Mouse (Mus musculus): Measurements from ENCODE around the gene Cux1. TPM values are rescaled to one million over a fixed set of nuclear protein-coding genes. Genes with fewer than 3 reads are reported as not detected.

Cux1 gene
- polyA plus RNA-seq, 1 experiment from 2014 or later: 130 TPM

- Histone ChIP-seq H3K4me1 (ENCODE audit: control insufficient read depth, insufficient read depth, low read length) (no peaks in the 10 kb centered on the region), H3K36me3 (ENCODE audit: control insufficient read depth, insufficient read depth, low read length) (no peaks in the 10 kb centered on the region), H3K27me3 (ENCODE audit: control insufficient read depth, insufficient read depth, low read length) (no peaks in the 10 kb centered on the region), H3K9me3 (ENCODE audit: control insufficient read depth, low read length) (no peaks in the 10 kb centered on the region), H3K9ac (ENCODE audit: low read length) (no peak overlapping the region), H3K4me2 (no peak overlapping the region), H3K4me3 (ENCODE audit: low read depth, low read length) (no peak overlapping the region), H3K27ac (ENCODE audit: low read depth, low read length) (no peak overlapping the region)
- DNase-seq (ENCODE audit: low spot score, missing footprints): no peak
- WGBS: 82% methylated on average over 13 of the region's 13 CpGs
- no peak for ATAC-seq (ENCODE audit: low FRiP score)
Measured at GRCm38 (mm10) chr5:136427772-136428497, 139.4 kb downstream of the Cux1 start.

GRCm38 (mm10) chr5:136427121-136427771, 140.0 kb downstream of the Cux1 start:
- WGBS: 74% methylated on average over 4 of the region's 4 CpGs
- H3K4me2 ChIP-seq: no peak overlapping the region
- no peak overlapping the region for H3K9ac ChIP-seq (ENCODE audit: low read length)
- no peaks in the 10 kb centered on the region for H3K36me3 ChIP-seq (ENCODE audit: control insufficient read depth, insufficient read depth, low read length)
- DNase-seq (ENCODE audit: low spot score, missing footprints): no peak
- no peak overlapping the region for H3K27ac ChIP-seq (ENCODE audit: low read depth, low read length)
- H3K27me3 ChIP-seq (ENCODE audit: control insufficient read depth, insufficient read depth, low read length): no peaks in the 10 kb centered on the region
- no peaks in the 10 kb centered on the region for H3K9me3 ChIP-seq (ENCODE audit: control insufficient read depth, low read length)
- ATAC-seq (ENCODE audit: low FRiP score): no peak
- H3K4me1 ChIP-seq (ENCODE audit: control insufficient read depth, insufficient read depth, low read length): no peaks in the 10 kb centered on the region
- no peak overlapping the region for H3K4me3 ChIP-seq (ENCODE audit: low read depth, low read length)

DNA sequence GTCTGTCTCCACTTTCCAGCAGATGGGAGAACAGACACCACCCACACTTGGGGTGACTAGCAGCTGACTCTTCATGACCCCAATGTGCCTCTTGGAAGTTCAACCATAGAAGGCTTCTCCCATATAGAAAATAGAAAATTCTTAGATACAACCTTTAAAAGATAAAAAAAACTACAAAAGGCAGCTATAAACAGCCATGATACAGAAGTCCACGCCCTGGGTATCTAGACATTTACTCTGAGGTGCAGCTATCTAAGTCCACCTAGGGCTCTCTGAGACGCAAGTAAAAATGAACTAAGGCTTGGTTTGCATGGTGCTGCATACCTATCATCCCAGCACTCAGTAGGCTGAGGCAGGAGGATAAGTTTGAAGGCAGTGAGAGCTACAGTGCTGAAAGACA, 144.3 kb downstream of the Cux1 start:
- no peak overlapping the region for H3K4me2 ChIP-seq
- H3K36me3 ChIP-seq (ENCODE audit: control insufficient read depth, insufficient read depth, low read length): no peaks in the 10 kb centered on the region
- H3K27ac ChIP-seq (ENCODE audit: low read depth, low read length): no peak overlapping the region
- no peaks in the 10 kb centered on the region for H3K27me3 ChIP-seq (ENCODE audit: control insufficient read depth, insufficient read depth, low read length)
- WGBS: 93% methylated on average over 2 of the region's 2 CpGs
- no peak for ATAC-seq (ENCODE audit: low FRiP score)
- H3K9me3 ChIP-seq (ENCODE audit: control insufficient read depth, low read length): no peaks in the 10 kb centered on the region
- no peak overlapping the region for H3K4me3 ChIP-seq (ENCODE audit: low read depth, low read length)
- H3K9ac ChIP-seq (ENCODE audit: low read length): no peak overlapping the region
- H3K4me1 ChIP-seq (ENCODE audit: control insufficient read depth, insufficient read depth, low read length): no peaks in the 10 kb centered on the region
- DNase-seq (ENCODE audit: low spot score, missing footprints): no peak

DNA sequence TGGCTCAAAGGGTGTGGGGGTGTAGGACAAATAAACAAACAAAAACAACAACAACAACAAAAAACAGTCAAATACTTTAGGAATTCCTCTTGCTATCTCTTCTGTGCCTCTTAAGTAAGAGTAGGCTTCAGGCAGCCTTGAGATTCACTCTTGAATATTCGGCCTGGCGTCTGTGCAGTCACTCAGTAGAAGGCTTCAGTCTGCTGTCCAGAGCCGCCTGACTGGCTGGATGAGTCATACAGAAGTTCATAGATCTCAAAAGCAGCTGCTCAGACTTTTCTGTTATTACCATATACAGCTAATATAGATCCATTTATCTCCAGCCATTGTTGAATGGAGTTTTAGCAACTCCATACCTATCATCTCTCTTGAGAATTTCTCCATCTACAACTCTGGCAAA, 145.4 kb downstream of the Cux1 start:
- Histone ChIP-seq H3K9me3 (ENCODE audit: control insufficient read depth, low read length) (no peaks in the 10 kb centered on the region), H3K9ac (ENCODE audit: low read length) (no peak overlapping the region), H3K4me2 (no peak overlapping the region), H3K27me3 (ENCODE audit: control insufficient read depth, insufficient read depth, low read length) (no peaks in the 10 kb centered on the region), H3K4me1 (ENCODE audit: control insufficient read depth, insufficient read depth, low read length) (no peaks in the 10 kb centered on the region), H3K27ac (ENCODE audit: low read depth, low read length) (no peak overlapping the region), H3K4me3 (ENCODE audit: low read depth, low read length) (no peak overlapping the region), H3K36me3 (ENCODE audit: control insufficient read depth, insufficient read depth, low read length) (no peaks in the 10 kb centered on the region)
- 92% methylated on average over 3 of the region's 3 CpGs for WGBS
- no peak for DNase-seq (ENCODE audit: low spot score, missing footprints)
- ATAC-seq (ENCODE audit: low FRiP score): no peak

DNA sequence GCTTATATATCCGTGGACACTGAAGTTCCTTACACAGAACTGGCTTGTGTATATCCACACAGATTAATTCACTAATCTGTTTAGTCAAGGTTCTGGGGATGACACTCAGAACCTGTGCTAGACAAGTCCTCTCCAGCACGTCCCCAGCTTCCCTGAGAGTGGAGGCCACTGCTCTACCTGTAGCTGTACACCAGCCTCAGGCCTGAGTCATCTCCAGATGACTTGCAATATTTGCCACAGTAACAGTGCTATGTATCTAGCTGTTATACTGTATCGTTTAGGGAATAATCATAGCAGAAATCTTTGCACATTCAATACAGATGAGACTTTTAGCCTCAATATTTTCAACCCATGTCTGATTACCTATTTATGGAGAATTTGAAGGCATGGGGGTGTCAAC, 146.0 kb downstream of the Cux1 start:
- Histone ChIP-seq H3K36me3 (ENCODE audit: control insufficient read depth, insufficient read depth, low read length) (no peaks in the 10 kb centered on the region), H3K4me1 (ENCODE audit: control insufficient read depth, insufficient read depth, low read length) (no peaks in the 10 kb centered on the region), H3K9ac (ENCODE audit: low read length) (no peak overlapping the region), H3K27me3 (ENCODE audit: control insufficient read depth, insufficient read depth, low read length) (no peaks in the 10 kb centered on the region), H3K9me3 (ENCODE audit: control insufficient read depth, low read length) (no peaks in the 10 kb centered on the region), H3K27ac (ENCODE audit: low read depth, low read length) (no peak overlapping the region), H3K4me2 (no peak overlapping the region), H3K4me3 (ENCODE audit: low read depth, low read length) (no peak overlapping the region)
- WGBS: 82% methylated on average over 3 of the region's 3 CpGs
- no peak for DNase-seq (ENCODE audit: low spot score, missing footprints)
- no peak for ATAC-seq (ENCODE audit: low FRiP score)

- no peak overlapping the region for H3K27ac ChIP-seq (ENCODE audit: low read depth, low read length)
- no peaks in the 10 kb centered on the region for H3K27me3 ChIP-seq (ENCODE audit: control insufficient read depth, insufficient read depth, low read length)
- no peak for DNase-seq (ENCODE audit: low spot score, missing footprints)
- H3K36me3 ChIP-seq (ENCODE audit: control insufficient read depth, insufficient read depth, low read length): no peaks in the 10 kb centered on the region
- no peak for ATAC-seq (ENCODE audit: low FRiP score)
- H3K9me3 ChIP-seq (ENCODE audit: control insufficient read depth, low read length): no peaks in the 10 kb centered on the region
- WGBS: 82% methylated on average over 3 of the region's 3 CpGs
- H3K9ac ChIP-seq (ENCODE audit: low read length): no peak overlapping the region
- no peak overlapping the region for H3K4me3 ChIP-seq (ENCODE audit: low read depth, low read length)
- no peak overlapping the region for H3K4me2 ChIP-seq
- H3K4me1 ChIP-seq (ENCODE audit: control insufficient read depth, insufficient read depth, low read length): no peaks in the 10 kb centered on the region
Measured at GRCm38 (mm10) chr5:136420342-136420741, 146.9 kb downstream of the Cux1 start.

GRCm38 (mm10) chr5:136417891-136418290, 149.4 kb downstream of the Cux1 start:
- H3K9me3 ChIP-seq (ENCODE audit: control insufficient read depth, low read length): no peaks in the 10 kb centered on the region
- no peaks in the 10 kb centered on the region for H3K36me3 ChIP-seq (ENCODE audit: control insufficient read depth, insufficient read depth, low read length)
- no peaks in the 10 kb centered on the region for H3K4me1 ChIP-seq (ENCODE audit: control insufficient read depth, insufficient read depth, low read length)
- no peak for DNase-seq (ENCODE audit: low spot score, missing footprints)
- H3K27me3 ChIP-seq (ENCODE audit: control insufficient read depth, insufficient read depth, low read length): no peaks in the 10 kb centered on the region
- H3K4me2 ChIP-seq: no peak overlapping the region
- ATAC-seq (ENCODE audit: low FRiP score): no peak
- H3K27ac ChIP-seq (ENCODE audit: low read depth, low read length): no peak overlapping the region
- no peak overlapping the region for H3K9ac ChIP-seq (ENCODE audit: low read length)
- no peak overlapping the region for H3K4me3 ChIP-seq (ENCODE audit: low read depth, low read length)
- 95% methylated on average over 4 of the region's 4 CpGs for WGBS

DNA sequence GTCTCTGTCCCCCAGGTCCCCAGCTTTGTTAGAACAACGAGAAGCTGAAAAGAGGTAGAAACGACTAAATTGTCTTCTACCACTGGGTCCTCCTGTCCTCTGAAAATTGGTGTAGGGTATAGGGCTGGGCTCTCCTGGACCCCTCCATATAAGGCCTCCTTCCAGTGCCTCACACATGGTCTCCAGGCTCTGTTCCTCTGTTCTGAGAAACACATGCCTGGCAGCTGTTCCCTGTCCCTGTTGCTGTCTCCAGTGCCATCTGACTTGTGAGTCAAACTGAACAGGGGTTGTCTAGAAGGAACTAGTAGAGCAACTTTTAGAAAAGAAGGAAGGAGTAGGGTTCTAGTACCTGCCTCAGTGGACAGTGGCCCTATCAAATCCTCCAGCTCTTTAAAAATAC, 152.8 kb downstream of the Cux1 start:
- Histone ChIP-seq H3K4me2 (no peak overlapping the region), H3K27me3 (ENCODE audit: control insufficient read depth, insufficient read depth, low read length) (no peaks in the 10 kb centered on the region)
- WGBS: 74% methylated on average over 2 of the region's 2 CpGs

DNA sequence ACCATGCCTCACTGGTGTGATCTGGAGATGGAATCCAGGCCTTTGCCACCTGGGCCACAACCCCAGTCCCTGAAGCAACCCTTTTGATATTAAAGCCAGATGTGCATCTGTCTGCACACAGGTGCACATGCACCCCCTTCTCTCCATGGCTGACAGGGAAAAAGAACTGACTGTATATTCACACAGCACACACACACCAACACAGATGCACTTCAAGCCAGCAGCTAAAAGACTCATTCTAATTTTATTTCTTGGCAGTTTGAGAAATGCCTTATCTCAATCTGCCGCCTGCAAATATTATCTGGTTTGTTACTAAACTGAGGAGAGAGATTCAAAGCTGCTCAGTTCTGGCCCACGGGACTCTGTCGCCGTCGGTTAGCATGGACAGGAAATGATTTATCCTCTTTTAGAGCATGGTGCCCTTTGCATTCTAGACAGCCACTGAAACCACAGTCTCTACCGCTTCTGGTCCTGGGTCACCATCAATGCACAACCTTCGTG, 156.6 kb downstream of the Cux1 start:
- H3K4me1 ChIP-seq (ENCODE audit: control insufficient read depth, insufficient read depth, low read length): no peaks in the 10 kb centered on the region
- ATAC-seq (ENCODE audit: low FRiP score) (no peak), DNase-seq (ENCODE audit: low spot score, missing footprints) (no peak)
- H3K4me3 ChIP-seq (ENCODE audit: low read depth, low read length): no peak overlapping the region
- H3K9me3 ChIP-seq (ENCODE audit: control insufficient read depth, low read length): peaks cover 3% of the 10 kb centered on the region; the same call in 1 of the 2 replicates
- no peak overlapping the region for H3K4me2 ChIP-seq
- WGBS: 88% methylated on average over 7 of the region's 7 CpGs
- H3K27me3 ChIP-seq (ENCODE audit: control insufficient read depth, insufficient read depth, low read length): no peaks in the 10 kb centered on the region
- H3K36me3 ChIP-seq (ENCODE audit: control insufficient read depth, insufficient read depth, low read length): peaks cover 12% of the 10 kb centered on the region
- H3K9ac ChIP-seq (ENCODE audit: low read length): no peak overlapping the region
- no peak overlapping the region for H3K27ac ChIP-seq (ENCODE audit: low read depth, low read length)

More for the DNA sequence above, 152.8 kb downstream of the Cux1 start:
- H3K4me3 ChIP-seq (ENCODE audit: low read depth, low read length): no peak overlapping the region
- DNase-seq (ENCODE audit: low spot score, missing footprints): no peak
- ATAC-seq (ENCODE audit: low FRiP score): no peak
- no peak overlapping the region for H3K9ac ChIP-seq (ENCODE audit: low read length)
- H3K4me1 ChIP-seq (ENCODE audit: control insufficient read depth, insufficient read depth, low read length): no peaks in the 10 kb centered on the region
- H3K36me3 ChIP-seq (ENCODE audit: control insufficient read depth, insufficient read depth, low read length): no peaks in the 10 kb centered on the region
- H3K27ac ChIP-seq (ENCODE audit: low read depth, low read length): no peak overlapping the region
- H3K9me3 ChIP-seq (ENCODE audit: control insufficient read depth, low read length): no peaks in the 10 kb centered on the region

Data from midbrain, embryonic 11.5 days (tissue).